Mouse (Mus musculus): ENCODE measurements at regions not wholly inside any gene's neighbourhood (a gene's known extent, or its start where the extent isn't known, plus 50 kb on each side); places are given as distances from the start of the nearest gene placed in this dataset.

DNA sequence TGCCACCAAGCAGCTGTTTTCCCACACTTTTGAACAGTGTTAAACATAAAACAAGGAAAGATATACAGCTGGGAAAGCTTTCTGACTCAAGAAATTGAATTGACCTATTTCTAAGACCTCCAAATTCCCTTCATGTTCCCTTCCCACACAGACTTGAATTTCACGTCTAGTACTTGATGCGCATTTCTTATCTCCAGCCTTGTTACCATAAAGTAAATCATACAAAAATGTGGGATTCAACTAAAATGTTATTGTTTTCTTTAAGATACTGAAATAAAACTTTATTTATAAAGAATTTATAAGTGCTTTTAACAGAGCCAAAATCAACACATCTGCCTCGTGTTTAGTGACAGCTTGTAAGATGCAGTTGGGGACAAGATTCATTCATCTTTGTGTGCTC, 289.7 kb downstream of the Pros1 start:
- TF ChIP-seq CTCF (IDR thresholded peaks at IDR 0.05; ENCODE audit: low read depth) = no peak
- TF ChIP-seq EP300 (IDR thresholded peaks at IDR 0.05; ENCODE audit: low read depth) = no peak
